Mouse (Mus musculus) right cerebral cortex, postnatal 14 days (tissue): ENCODE results near the gene Polr2e.

Experiments
- DNase-seq: peaks from one replicate; pipeline ENCODE4 v3.0.0; 2022

Gene Polr2e

GRCm38 (mm10) chr10:80016511-80016910 lies 23.1 kb downstream of the Polr2e start, which contains the start of gene Arhgap45:
Gene Arhgap45, plus strand, starts transcription at chr10:80016653.
- no peak for DNase-seq

DNA sequence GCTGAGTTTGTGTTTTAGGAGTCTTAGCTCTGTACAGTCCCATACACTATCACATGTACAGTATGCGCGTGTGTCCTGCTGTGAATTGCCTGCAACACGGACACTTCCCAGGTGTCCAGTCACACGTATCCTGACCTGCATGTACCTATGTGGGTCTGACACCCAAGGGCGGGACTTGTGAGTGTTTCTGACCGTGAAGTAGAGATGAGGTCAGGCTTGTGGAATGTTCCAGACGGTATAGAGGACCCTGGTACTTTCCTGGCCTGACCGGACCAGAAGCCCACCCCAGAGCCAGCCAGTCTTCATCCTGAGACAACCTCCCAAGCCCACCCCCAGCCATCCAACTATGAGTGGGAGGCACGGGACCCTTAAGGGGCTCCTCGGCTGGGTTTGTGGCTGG lies 24.0 kb downstream of the Polr2e start:
- no peak for DNase-seq

GRCm38 (mm10) chr10:80014484-80015290 lies 24.9 kb downstream of the Polr2e start:
- no peak for DNase-seq

- DNase-seq = no peak
Measured at GRCm38 (mm10) chr10:80013609-80014008, 26.0 kb downstream of the Polr2e start.

GRCm38 (mm10) chr10:80011740-80012139 lies 27.9 kb downstream of the Polr2e start:
- DNase-seq = no peak

GRCm38 (mm10) chr10:80004233-80004705 lies 35.3 kb downstream of the Polr2e start:
- DNase-seq = no peak

DNA sequence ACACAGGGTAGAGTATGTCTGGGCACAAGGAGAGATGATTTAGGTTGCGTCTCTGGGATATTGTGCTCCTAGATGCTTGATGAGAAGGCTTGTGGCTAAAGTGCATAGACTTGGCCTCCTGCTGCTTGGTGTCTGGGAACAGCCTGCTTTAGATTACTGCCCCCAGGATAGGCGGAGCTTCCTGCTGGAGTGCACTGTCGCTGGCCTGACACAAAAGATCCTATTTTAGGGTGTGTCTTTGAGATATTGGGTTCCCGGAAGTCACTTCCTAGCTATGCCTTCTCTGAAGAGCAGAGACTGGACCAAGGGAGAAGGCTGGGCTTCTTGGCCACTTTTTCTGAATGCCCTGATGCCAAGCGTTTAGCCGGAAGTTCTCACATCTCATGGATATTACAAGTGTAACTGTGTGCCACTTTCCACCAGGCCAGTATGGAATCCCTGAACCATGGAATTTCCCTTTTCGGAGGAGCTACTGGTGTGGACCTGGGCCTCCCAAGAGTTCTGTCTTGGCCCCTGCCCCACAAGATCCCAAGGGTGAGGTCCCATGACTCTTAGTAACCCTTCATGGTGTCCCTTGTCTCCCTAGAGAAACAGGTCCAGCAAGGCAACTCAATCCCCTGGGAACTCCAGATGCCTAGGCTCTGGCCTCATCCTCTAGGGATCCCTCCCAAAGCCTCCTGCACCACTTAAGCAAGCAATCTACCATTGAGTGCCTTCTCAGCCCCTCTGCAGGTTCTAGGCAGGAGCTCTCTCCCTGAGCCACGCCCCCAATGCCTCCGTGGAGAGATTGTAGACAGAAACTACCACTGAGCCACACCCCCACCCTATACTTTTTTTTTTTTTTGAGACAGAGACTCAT lies 36.0 kb downstream of the Polr2e start:
- no peak for DNase-seq

- DNase-seq = no peak
Measured at GRCm38 (mm10) chr10:80002829-80003228, 36.8 kb downstream of the Polr2e start.

GRCm38 (mm10) chr10:80001945-80002344 lies 37.6 kb downstream of the Polr2e start:
- no peak for DNase-seq

DNA sequence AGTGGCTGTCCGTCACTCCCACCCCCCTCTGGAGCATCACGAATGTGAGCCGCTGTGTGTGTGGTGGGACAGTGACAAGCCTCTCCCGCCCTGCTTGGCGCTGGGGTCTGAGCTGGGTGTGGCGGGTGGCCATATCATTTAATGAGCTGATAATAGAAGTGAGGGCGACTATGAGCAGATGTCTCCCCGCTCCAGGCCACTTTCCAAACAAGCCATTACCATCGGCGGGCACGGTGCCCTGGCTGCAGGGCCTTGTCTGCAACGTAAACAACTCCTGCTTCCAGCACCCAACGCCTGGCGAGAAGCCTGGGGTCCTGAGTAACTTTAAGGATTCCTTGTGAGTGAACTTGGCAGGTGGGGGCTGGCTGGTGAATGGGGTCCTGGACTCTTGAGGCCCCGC lies 41.8 kb downstream of the Polr2e start:
- DNase-seq = no peak

DNA sequence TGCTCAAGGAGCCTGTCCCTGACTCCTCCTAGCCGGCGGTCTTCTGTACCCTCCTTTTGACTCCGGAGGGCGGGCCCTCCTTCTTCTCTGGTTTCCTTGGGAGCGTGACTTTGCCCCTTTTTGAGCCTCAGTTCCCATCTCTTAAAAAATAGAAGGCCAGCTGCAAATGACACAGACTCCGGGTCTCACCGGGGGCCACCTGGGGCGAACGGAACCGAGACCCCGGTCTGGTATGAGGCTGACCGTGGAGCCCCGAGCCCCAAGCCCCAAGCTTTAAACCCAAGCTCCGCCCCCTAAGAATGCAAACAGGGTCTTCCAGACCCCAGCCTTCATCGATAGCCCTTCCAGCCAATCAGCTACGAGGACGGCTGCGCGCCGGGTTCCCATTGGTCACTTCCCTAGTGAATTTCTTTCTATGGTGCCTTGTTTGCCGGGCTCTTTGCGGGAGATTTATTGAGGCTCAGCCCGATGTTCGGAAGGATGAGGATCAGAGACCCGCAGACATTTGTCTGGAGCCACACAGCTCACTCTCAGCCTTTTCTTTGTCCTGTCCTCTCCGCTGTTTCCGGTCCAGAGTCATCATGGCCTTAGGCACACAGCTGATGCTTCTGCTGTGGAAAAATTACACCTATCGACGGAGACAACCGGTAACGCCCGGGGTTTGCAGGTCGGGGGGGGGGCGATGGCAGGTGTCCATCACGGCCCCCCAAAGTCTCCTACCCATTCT lies 42.4 kb downstream of the Polr2e start:
- DNase-seq = peak; percentile 73

GRCm38 (mm10) chr10:79996272-79997033 lies 43.1 kb downstream of the Polr2e start, which contains the start of gene Abca7:
Gene Abca7, plus strand, starts transcription at chr10:79996494.
- DNase-seq = peak; percentile 97

DNA sequence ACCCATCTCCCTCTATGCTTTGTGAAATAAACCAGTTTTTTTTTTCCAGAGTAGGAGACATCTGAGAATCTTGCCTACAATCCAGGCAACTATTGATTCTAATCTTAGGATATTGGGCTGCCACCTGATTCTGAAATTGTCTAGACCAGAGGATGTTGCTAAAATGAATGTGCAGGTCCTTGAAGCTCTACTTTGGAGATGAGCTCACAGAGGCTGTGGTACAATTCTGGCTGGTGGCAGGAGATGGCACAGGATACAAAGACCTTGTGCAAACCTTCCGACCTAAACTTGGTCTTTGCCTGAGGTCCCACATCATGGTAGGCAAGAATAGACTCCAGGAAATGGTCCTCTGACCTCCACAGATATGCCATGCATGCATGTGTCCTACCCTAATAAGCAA lies 44.0 kb downstream of the Polr2e start:
- DNase-seq = no peak

- DNase-seq = peak; percentile 53
Measured at GRCm38 (mm10) chr10:79994397-79995115, 45.0 kb downstream of the Polr2e start.

GRCm38 (mm10) chr10:79991548-79991947 lies 48.0 kb downstream of the Polr2e start:
- DNase-seq = no peak

GRCm38 (mm10) chr10:79991099-79991498 lies 48.5 kb downstream of the Polr2e start:
- DNase-seq = no peak

GRCm38 (mm10) chr10:79989870-79990269 lies 49.7 kb downstream of the Polr2e start:
- DNase-seq = no peak

DNA sequence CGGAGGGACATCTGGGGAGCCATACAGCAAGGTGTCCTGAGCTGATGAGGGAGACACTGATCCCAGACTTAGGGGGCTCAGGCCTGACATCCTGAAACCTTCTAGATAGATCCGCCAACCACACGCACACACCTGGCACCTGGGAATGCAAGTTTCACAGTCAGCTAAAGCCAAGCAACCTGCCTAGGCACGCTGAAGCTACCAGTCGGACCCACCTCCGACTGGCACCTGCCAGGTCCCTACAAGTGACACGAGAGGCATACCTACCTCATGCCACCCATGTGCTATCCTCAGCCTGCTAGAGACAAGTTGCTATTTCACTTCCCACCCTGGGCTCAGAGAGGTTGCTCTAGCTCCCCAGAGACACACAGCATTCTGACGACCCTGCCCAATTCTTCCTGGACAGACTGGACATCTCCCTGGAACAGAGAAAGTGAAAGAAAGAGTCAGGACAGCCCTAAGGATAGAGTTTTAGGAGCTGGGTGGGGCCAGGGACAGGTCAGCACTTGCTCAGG lies 50.3 kb downstream of the Polr2e start:
- no peak for DNase-seq

GRCm38 (mm10) chr10:79988506-79989271 lies 50.9 kb downstream of the Polr2e start, which contains the start of gene Cnn2:
Gene Cnn2, plus strand, starts transcription at chr10:79988584.
- DNase-seq = no peak

- DNase-seq = no peak
Measured at GRCm38 (mm10) chr10:79987771-79988505, 51.7 kb downstream of the Polr2e start.
